Mouse (Mus musculus) urinary bladder, adult 2 months (tissue): ENCODE measurements around the gene Zfp991. TPM values are rescaled to one million over a fixed set of nuclear protein-coding genes. Genes with fewer than 3 reads are reported as not detected.

Experiments used
- polyA plus RNA-seq: library from polyadenylated mRNA; depleted of rRNA; stranded (reverse); fragments of >200 nt; gene quantifications from 2 replicates; pipeline ENCODE4 v1.2.3, GENCODE M21; 2012; rRNA removed

The Zfp991 gene
- polyA plus RNA-seq, 1 experiment = 7.6 TPM

Other genes starting within 250 kb of the Zfp991 start
- gene Gm21411, start 222.4 kb upstream of the Zfp991 start, polyA plus RNA-seq = not detected in 2 replicates
- gene Zfp989, start 160.1 kb upstream of the Zfp991 start, polyA plus RNA-seq = not detected in 2 replicates
- 0.07 TPM in 1 of 2 replicates, not detected in the other for gene Rex2, start 110.2 kb upstream of the Zfp991 start, polyA plus RNA-seq
- gene Zfp988, start 173.6 kb downstream of the Zfp991 start, polyA plus RNA-seq = 0.04 TPM in 1 of 2 replicates, not detected in the other
- gene Zfp978, start 229.3 kb downstream of the Zfp991 start, polyA plus RNA-seq = not detected in 2 replicates